Mouse (Mus musculus): ENCODE data around the gene Gga1. TPM values are rescaled to one million over a fixed set of nuclear protein-coding genes. Genes with fewer than 3 reads are reported as not detected.

Gga1 gene
- polyA plus RNA-seq, 1 experiment from 2014 or later, result 42.5 TPM

GRCm38 (mm10) chr15:78849485-78849884 is 27.5 kb upstream of the Gga1 start:
- Histone ChIP-seq H3K9me3 (ENCODE audit: control insufficient read depth, low read length) (no peaks in the 10 kb centered on the region), H3K27me3 (replicated peaks; ENCODE audit: control insufficient read depth, insufficient read depth, low read length) (no peaks in the 10 kb centered on the region), H3K4me2 (ENCODE audit: low read depth, low read length) (no peak overlapping the region), H3K9ac (ENCODE audit: low read depth, low read length) (no peak overlapping the region), H3K36me3 (ENCODE audit: control insufficient read depth, insufficient read depth, low read length) (peaks cover 22% of the 10 kb centered on the region), H3K4me3 (ENCODE audit: low read depth, low read length) (no peak overlapping the region), H3K27ac (replicated peaks; ENCODE audit: low read depth, low read length) (no peak overlapping the region), H3K4me1 (ENCODE audit: control insufficient read depth, insufficient read depth, low read length) (peaks cover 10% of the 10 kb centered on the region)
- ATAC-seq (ENCODE audit: low read depth), result no peak
- WGBS, result 82% methylated on average over 12 of the region's 12 CpGs
- no peak for DNase-seq (ENCODE audit: low spot score)

DNA sequence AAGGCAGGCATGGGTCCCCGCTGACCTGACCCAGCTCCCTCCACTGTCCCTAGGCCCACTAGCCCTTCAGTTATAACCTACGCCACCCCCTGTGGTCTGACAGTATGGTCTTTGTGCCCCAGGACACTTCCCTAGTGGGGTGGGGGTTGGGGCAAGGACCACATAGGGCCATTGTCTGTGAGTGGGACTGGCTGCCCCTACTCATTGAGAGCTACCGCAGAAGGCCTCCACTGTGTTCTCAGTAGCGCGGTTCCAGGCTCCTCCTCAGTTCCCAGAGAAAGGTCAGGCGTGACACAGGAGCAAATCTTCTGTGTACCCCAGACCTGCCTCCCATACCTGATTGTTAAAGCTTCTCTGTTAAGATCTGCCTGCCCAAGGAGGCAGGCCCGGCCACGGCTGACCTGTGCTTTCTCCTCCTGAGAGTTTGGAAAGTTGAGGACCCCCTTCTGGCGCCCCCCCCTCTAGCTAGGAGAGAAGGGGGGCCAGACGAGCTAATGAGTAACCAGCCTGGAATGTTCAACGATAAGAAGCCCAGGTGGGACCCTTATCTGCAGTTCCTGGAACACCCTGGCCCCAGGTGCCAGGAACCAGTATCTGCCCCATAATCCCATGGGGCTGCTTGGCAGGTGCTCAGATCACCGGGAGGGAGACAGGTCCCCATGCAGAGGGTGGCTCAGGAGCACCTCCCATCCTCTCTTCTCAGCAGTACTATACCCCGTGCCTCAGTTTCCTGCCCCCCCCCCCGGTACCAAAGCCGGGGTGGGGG is 26.7 kb upstream of the Gga1 start:
- Histone ChIP-seq H3K36me3 (ENCODE audit: control insufficient read depth, insufficient read depth, low read length) (peaks cover 22% of the 10 kb centered on the region), H3K4me1 (ENCODE audit: control insufficient read depth, insufficient read depth, low read length) (peaks cover 3% of the 10 kb centered on the region; the same call in 1 of the 2 replicates), H3K9me3 (ENCODE audit: control insufficient read depth, low read length) (no peaks in the 10 kb centered on the region), H3K4me3 (ENCODE audit: low read depth, low read length) (no peak overlapping the region), H3K27me3 (replicated peaks; ENCODE audit: control insufficient read depth, insufficient read depth, low read length) (no peaks in the 10 kb centered on the region), H3K4me2 (ENCODE audit: low read depth, low read length) (no peak overlapping the region), H3K9ac (ENCODE audit: low read depth, low read length) (no peak overlapping the region), H3K27ac (replicated peaks; ENCODE audit: low read depth, low read length) (no peak overlapping the region)
- no peak for ATAC-seq (ENCODE audit: low read depth)
- WGBS, result 55% methylated on average over 14 of the region's 15 CpGs
- DNase-seq (ENCODE audit: low spot score), result no peak

GRCm38 (mm10) chr15:78850944-78851343 is 26.0 kb upstream of the Gga1 start:
- no peak overlapping the region for H3K27ac ChIP-seq (replicated peaks; ENCODE audit: low read depth, low read length)
- WGBS, result 63% methylated on average over 6 of the region's 6 CpGs
- no peaks in the 10 kb centered on the region for H3K27me3 ChIP-seq (replicated peaks; ENCODE audit: control insufficient read depth, insufficient read depth, low read length)
- no peak for DNase-seq (ENCODE audit: low spot score)
- H3K36me3 ChIP-seq (ENCODE audit: control insufficient read depth, insufficient read depth, low read length), result peaks cover 22% of the 10 kb centered on the region
- H3K9me3 ChIP-seq (ENCODE audit: control insufficient read depth, low read length), result no peaks in the 10 kb centered on the region
- no peak overlapping the region for H3K4me2 ChIP-seq (ENCODE audit: low read depth, low read length)
- no peaks in the 10 kb centered on the region for H3K4me1 ChIP-seq (ENCODE audit: control insufficient read depth, insufficient read depth, low read length)
- ATAC-seq (ENCODE audit: low read depth), result no peak
- H3K4me3 ChIP-seq (ENCODE audit: low read depth, low read length), result no peak overlapping the region
- H3K9ac ChIP-seq (ENCODE audit: low read depth, low read length), result no peak overlapping the region

- peaks cover 22% of the 10 kb centered on the region for H3K36me3 ChIP-seq (ENCODE audit: control insufficient read depth, insufficient read depth, low read length)
- no peak overlapping the region for H3K9ac ChIP-seq (ENCODE audit: low read depth, low read length)
- WGBS, result 13% methylated on average over 13 of the region's 13 CpGs
- DNase-seq (ENCODE audit: low spot score), result peak; percentile 93
- H3K27me3 ChIP-seq (replicated peaks; ENCODE audit: control insufficient read depth, insufficient read depth, low read length), result no peaks in the 10 kb centered on the region
- H3K27ac ChIP-seq (replicated peaks; ENCODE audit: low read depth, low read length), result no peak overlapping the region
- H3K4me2 ChIP-seq (ENCODE audit: low read depth, low read length), result no peak overlapping the region
- no peaks in the 10 kb centered on the region for H3K4me1 ChIP-seq (ENCODE audit: control insufficient read depth, insufficient read depth, low read length)
- H3K9me3 ChIP-seq (ENCODE audit: control insufficient read depth, low read length), result no peaks in the 10 kb centered on the region
- H3K4me3 ChIP-seq (ENCODE audit: low read depth, low read length), result no peak overlapping the region
- peak; percentile 90 for ATAC-seq (ENCODE audit: low read depth)
These were observed 25.4 kb upstream of the Gga1 start for GRCm38 (mm10) chr15:78851505-78852153.

DNA sequence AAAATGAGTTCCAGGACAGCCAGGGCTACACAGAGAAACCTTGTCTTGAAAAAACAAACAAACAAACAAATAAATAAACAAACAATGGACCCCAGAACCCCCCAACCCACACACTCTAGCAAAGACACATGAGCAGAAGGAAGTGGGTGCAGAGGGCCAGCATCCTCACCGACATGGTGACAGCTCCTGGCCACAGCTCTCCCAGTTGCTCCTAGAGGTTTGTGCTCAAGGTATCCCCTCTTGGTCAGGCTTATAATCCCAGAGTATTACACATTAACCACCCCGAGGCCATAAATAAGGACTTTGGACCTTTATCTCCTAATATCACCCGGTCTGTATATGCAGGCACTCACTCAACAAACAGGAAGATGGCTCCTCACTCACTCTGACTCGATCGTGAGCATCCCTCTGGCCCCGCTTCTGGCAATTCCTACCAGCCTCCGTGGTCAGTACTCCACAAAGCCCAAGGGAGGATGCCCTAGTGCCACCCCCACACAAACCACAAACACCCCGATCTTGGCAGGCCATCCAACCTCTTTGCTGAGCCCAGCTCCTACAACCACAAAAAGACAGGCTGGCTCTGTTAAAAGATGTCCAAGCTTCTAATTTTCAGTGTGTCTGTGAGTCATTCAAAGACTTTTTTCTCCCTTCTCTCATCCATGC is 21.6 kb upstream of the Gga1 start, which contains the start of gene Lgals2:
TSS of gene Lgals2 (minus strand) at position 227 of the 663 bp plus-strand sequence.
- H3K9ac ChIP-seq (ENCODE audit: low read depth, low read length), result no peak within 1 kb of the TSS

GRCm38 (mm10) chr15:78857009-78857408 is 20.0 kb upstream of the Gga1 start:
- no peaks in the 10 kb centered on the region for H3K4me1 ChIP-seq (ENCODE audit: control insufficient read depth, insufficient read depth, low read length)
- no peak for ATAC-seq (ENCODE audit: low read depth)
- no peaks in the 10 kb centered on the region for H3K36me3 ChIP-seq (ENCODE audit: control insufficient read depth, insufficient read depth, low read length)
- WGBS, result 72% methylated on average over 7 of the region's 7 CpGs
- no peak for DNase-seq (ENCODE audit: low spot score)
- no peak overlapping the region for H3K4me2 ChIP-seq (ENCODE audit: low read depth, low read length)
- H3K9me3 ChIP-seq (ENCODE audit: control insufficient read depth, low read length), result no peaks in the 10 kb centered on the region
- H3K27me3 ChIP-seq (replicated peaks; ENCODE audit: control insufficient read depth, insufficient read depth, low read length), result no peaks in the 10 kb centered on the region
- H3K9ac ChIP-seq (ENCODE audit: low read depth, low read length), result no peak overlapping the region
- H3K27ac ChIP-seq (replicated peaks; ENCODE audit: low read depth, low read length), result no peak overlapping the region
- H3K4me3 ChIP-seq (ENCODE audit: low read depth, low read length), result no peak overlapping the region

More for the DNA sequence above, 21.6 kb upstream of the Gga1 start, which contains the start of gene Lgals2:
- WGBS, result 72% methylated on average over 8 of the region's 8 CpGs
- Histone ChIP-seq H3K36me3 (ENCODE audit: control insufficient read depth, insufficient read depth, low read length) (no peaks in the 10 kb centered on the region), H3K9me3 (ENCODE audit: control insufficient read depth, low read length) (no peaks in the 10 kb centered on the region), H3K4me1 (ENCODE audit: control insufficient read depth, insufficient read depth, low read length) (no peaks in the 10 kb centered on the region), H3K27ac (replicated peaks; ENCODE audit: low read depth, low read length) (no peak within 1 kb of the TSS), H3K4me3 (ENCODE audit: low read depth, low read length) (no peak within 1 kb of the TSS), H3K27me3 (replicated peaks; ENCODE audit: control insufficient read depth, insufficient read depth, low read length) (no peaks in the 10 kb centered on the region), H3K4me2 (ENCODE audit: low read depth, low read length) (no peak within 1 kb of the TSS)
- no peak for ATAC-seq (ENCODE audit: low read depth)
- no peak for DNase-seq (ENCODE audit: low spot score)

- Histone ChIP-seq H3K9me3 (ENCODE audit: control insufficient read depth, low read length) (no peaks in the 10 kb centered on the region), H3K4me3 (ENCODE audit: low read depth, low read length) (no peak overlapping the region), H3K4me2 (ENCODE audit: low read depth, low read length) (no peak overlapping the region), H3K36me3 (ENCODE audit: control insufficient read depth, insufficient read depth, low read length) (no peaks in the 10 kb centered on the region), H3K9ac (ENCODE audit: low read depth, low read length) (no peak overlapping the region), H3K27ac (replicated peaks; ENCODE audit: low read depth, low read length) (no peak overlapping the region), H3K4me1 (ENCODE audit: control insufficient read depth, insufficient read depth, low read length) (no peaks in the 10 kb centered on the region), H3K27me3 (replicated peaks; ENCODE audit: control insufficient read depth, insufficient read depth, low read length) (no peaks in the 10 kb centered on the region)
- no peak for ATAC-seq (ENCODE audit: low read depth)
- no peak for DNase-seq (ENCODE audit: low spot score)
- WGBS, result 59% methylated on average over 4 of the region's 4 CpGs
These were observed 17.7 kb upstream of the Gga1 start for GRCm38 (mm10) chr15:78859311-78859710.

DNA sequence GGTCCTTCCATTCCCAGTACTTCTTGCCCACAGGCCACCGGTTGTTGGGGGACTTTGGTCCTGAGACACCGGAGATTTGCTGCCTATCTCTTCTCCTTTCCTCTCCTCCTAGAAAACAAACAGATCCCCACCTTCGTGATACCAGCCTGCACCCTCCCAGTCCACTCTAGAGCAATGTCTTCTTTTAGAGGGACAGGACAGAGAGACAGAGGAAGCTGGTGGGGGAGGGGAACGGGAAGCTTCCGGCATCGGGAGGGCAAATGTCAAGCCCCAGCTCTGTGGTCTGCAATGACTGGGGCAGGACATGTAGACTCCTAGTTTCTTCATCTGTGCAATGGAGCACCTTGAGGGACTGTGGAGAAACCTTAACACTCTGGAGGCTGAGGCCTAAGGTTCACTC is 17.3 kb upstream of the Gga1 start:
- H3K9me3 ChIP-seq (ENCODE audit: control insufficient read depth, low read length), result no peaks in the 10 kb centered on the region
- H3K4me1 ChIP-seq (ENCODE audit: control insufficient read depth, insufficient read depth, low read length), result no peaks in the 10 kb centered on the region
- H3K4me3 ChIP-seq (ENCODE audit: low read depth, low read length), result no peak overlapping the region
- H3K9ac ChIP-seq (ENCODE audit: low read depth, low read length), result no peak overlapping the region
- no peak overlapping the region for H3K4me2 ChIP-seq (ENCODE audit: low read depth, low read length)
- no peak for DNase-seq (ENCODE audit: low spot score)
- no peak for ATAC-seq (ENCODE audit: low read depth)
- H3K27me3 ChIP-seq (replicated peaks; ENCODE audit: control insufficient read depth, insufficient read depth, low read length), result no peaks in the 10 kb centered on the region
- H3K27ac ChIP-seq (replicated peaks; ENCODE audit: low read depth, low read length), result no peak overlapping the region
- 66% methylated on average over 6 of the region's 6 CpGs for WGBS
- no peaks in the 10 kb centered on the region for H3K36me3 ChIP-seq (ENCODE audit: control insufficient read depth, insufficient read depth, low read length)

Measured in embryonic facial prominence, embryonic 14.5 days (tissue).